Mouse (Mus musculus): Measurements from ENCODE around the gene Mroh3. TPM values are rescaled to one million over a fixed set of nuclear protein-coding genes. Genes with fewer than 3 reads are reported as not detected.

The Mroh3 gene
- total RNA-seq, 1 experiment: 0.22 TPM

DNA sequence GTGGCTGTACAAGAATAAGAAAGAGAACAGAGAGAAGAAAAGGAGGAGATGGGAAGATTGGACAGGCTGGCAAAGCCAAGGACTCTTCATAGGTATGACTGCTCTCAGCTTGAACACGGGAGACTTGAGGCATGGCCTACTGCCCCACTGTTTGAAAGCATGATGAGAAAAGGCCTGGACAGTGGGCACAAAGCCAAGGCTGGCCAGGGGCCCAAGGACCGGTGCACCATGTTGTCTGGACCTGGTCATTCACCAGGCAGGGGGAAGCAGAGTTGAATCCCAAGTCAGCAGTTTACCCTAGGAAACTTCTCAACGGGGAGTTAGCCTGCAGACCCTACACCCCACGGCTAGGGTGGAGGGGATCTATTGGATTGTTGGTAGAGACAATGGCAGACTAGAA is 15.2 kb upstream of the Mroh3 start:
- TF ChIP-seq HCFC1 (IDR thresholded peaks at IDR 0.05; ENCODE audit: borderline replicate concordance, insufficient read depth, low read length) (no peak), CHD2 (IDR thresholded peaks at IDR 0.05; ENCODE audit: low read depth, low read length) (no peak), MAFK (IDR thresholded peaks at IDR 0.05; ENCODE audit: insufficient read depth, low read depth, low read length) (no peak), ZC3H11A (IDR thresholded peaks at IDR 0.05; ENCODE audit: borderline replicate concordance, low read depth, low read length) (no peak), ZNF384 (IDR thresholded peaks at IDR 0.05; ENCODE audit: low read depth, low read length) (no peak)
- in situ Hi-C loops (cut with MboI; ENCODE audit: low sequenced_read_pairs in 2 of 2, unreplicated experiment in 2 of 2): no loop called here
- peaks cover 5 to 42% of the 10 kb centered on the region in 2 experiments; a peak in 3 of 4 replicates for H3K4me1 ChIP-seq (ENCODE audit: control insufficient read depth in 2 of 2, insufficient read depth in 2 of 2, low read length in 2 of 2, poor library complexity in 1 of 2)
- no peak overlapping the region for H3K27ac ChIP-seq (ENCODE audit: insufficient read depth, low read depth, low read length, poor library complexity, severe bottlenecking)
- no peaks in the 10 kb centered on the region for H3K9me3 ChIP-seq (ENCODE audit: control insufficient read depth, insufficient read depth, low read depth, low read length)
- peaks cover 39% of the 10 kb centered on the region for H3K36me3 ChIP-seq (ENCODE audit: control insufficient read depth, insufficient read depth, low read length, poor library complexity, severe bottlenecking)
- no peak overlapping the region for H3K4me3 ChIP-seq (ENCODE audit: insufficient read depth in 1 of 2, low read depth in 1 of 2, low read length in 2 of 2, poor library complexity in 1 of 2, severe bottlenecking in 1 of 2)
- no peak overlapping the region for H3K9ac ChIP-seq (ENCODE audit: insufficient read depth, low read depth, low read length, poor library complexity, severe bottlenecking)
- no peak for DNase-seq (ENCODE audit: low read depth, low spot score)

GRCm38 (mm10) chr1:136226626-136227025 is 14.0 kb upstream of the Mroh3 start:
- no peak overlapping the region for H3K9ac ChIP-seq (ENCODE audit: insufficient read depth, low read depth, low read length, poor library complexity, severe bottlenecking)
- H3K27ac ChIP-seq (ENCODE audit: insufficient read depth, low read depth, low read length, poor library complexity, severe bottlenecking): no peak overlapping the region
- peaks cover 41% of the 10 kb centered on the region for H3K36me3 ChIP-seq (ENCODE audit: control insufficient read depth, insufficient read depth, low read length, poor library complexity, severe bottlenecking)
- no peak overlapping the region for H3K4me3 ChIP-seq (ENCODE audit: insufficient read depth in 1 of 2, low read depth in 1 of 2, low read length in 2 of 2, poor library complexity in 1 of 2, severe bottlenecking in 1 of 2)
- DNase-seq (ENCODE audit: low read depth, low spot score): no peak
- peaks cover 5 to 38% of the 10 kb centered on the region in 2 experiments; a peak in 3 of 4 replicates for H3K4me1 ChIP-seq (ENCODE audit: control insufficient read depth in 2 of 2, insufficient read depth in 2 of 2, low read length in 2 of 2, poor library complexity in 1 of 2)
- in situ Hi-C loops (cut with MboI; ENCODE audit: low sequenced_read_pairs in 2 of 2, unreplicated experiment in 2 of 2): no loop called here
- no peaks in the 10 kb centered on the region for H3K9me3 ChIP-seq (ENCODE audit: control insufficient read depth, insufficient read depth, low read depth, low read length)
- TF ChIP-seq HCFC1 (IDR thresholded peaks at IDR 0.05; ENCODE audit: borderline replicate concordance, insufficient read depth, low read length): no peak
- TF ChIP-seq CHD2 (IDR thresholded peaks at IDR 0.05; ENCODE audit: low read depth, low read length): no peak
- no peak for TF ChIP-seq ZNF384 (IDR thresholded peaks at IDR 0.05; ENCODE audit: low read depth, low read length)

- Histone ChIP-seq H3K4me3 (ENCODE audit: insufficient read depth in 1 of 2, low read depth in 1 of 2, low read length in 2 of 2, poor library complexity in 1 of 2, severe bottlenecking in 1 of 2) (no peak overlapping the region), H3K9ac (ENCODE audit: insufficient read depth, low read depth, low read length, poor library complexity, severe bottlenecking) (no peak overlapping the region), H3K36me3 (ENCODE audit: control insufficient read depth, insufficient read depth, low read length, poor library complexity, severe bottlenecking) (peaks cover 41% of the 10 kb centered on the region), H3K27ac (ENCODE audit: insufficient read depth, low read depth, low read length, poor library complexity, severe bottlenecking) (no peak overlapping the region), H3K4me1 (ENCODE audit: control insufficient read depth in 2 of 2, insufficient read depth in 2 of 2, low read length in 2 of 2, poor library complexity in 1 of 2) (peaks cover 5 to 32% of the 10 kb centered on the region in 2 experiments; a peak in 3 of 4 replicates), H3K9me3 (ENCODE audit: control insufficient read depth, insufficient read depth, low read depth, low read length) (no peaks in the 10 kb centered on the region)
- no peak for DNase-seq (ENCODE audit: low read depth, low spot score)
- TF ChIP-seq HCFC1 (IDR thresholded peaks at IDR 0.05; ENCODE audit: borderline replicate concordance, insufficient read depth, low read length) (no peak), ZNF384 (IDR thresholded peaks at IDR 0.05; ENCODE audit: low read depth, low read length) (no peak), ZC3H11A (IDR thresholded peaks at IDR 0.05; ENCODE audit: borderline replicate concordance, low read depth, low read length) (no peak), CHD2 (IDR thresholded peaks at IDR 0.05; ENCODE audit: low read depth, low read length) (no peak), MAFK (IDR thresholded peaks at IDR 0.05; ENCODE audit: insufficient read depth, low read depth, low read length) (no peak)
- in situ Hi-C loops (cut with MboI; ENCODE audit: low sequenced_read_pairs in 2 of 2, unreplicated experiment in 2 of 2): no loop called here
Measured at GRCm38 (mm10) chr1:136225846-136226245, 13.2 kb upstream of the Mroh3 start.

- DNase-seq (ENCODE audit: low read depth, low spot score): no peak
- Histone ChIP-seq H3K27ac (ENCODE audit: insufficient read depth, low read depth, low read length, poor library complexity, severe bottlenecking) (no peak overlapping the region), H3K36me3 (ENCODE audit: control insufficient read depth, insufficient read depth, low read length, poor library complexity, severe bottlenecking) (peaks cover 46% of the 10 kb centered on the region), H3K9me3 (ENCODE audit: control insufficient read depth, insufficient read depth, low read depth, low read length) (no peaks in the 10 kb centered on the region), H3K4me3 (ENCODE audit: insufficient read depth in 1 of 2, low read depth in 1 of 2, low read length in 2 of 2, poor library complexity in 1 of 2, severe bottlenecking in 1 of 2) (no peak overlapping the region), H3K9ac (ENCODE audit: insufficient read depth, low read depth, low read length, poor library complexity, severe bottlenecking) (no peak overlapping the region), H3K4me1 (ENCODE audit: control insufficient read depth in 2 of 2, insufficient read depth in 2 of 2, low read length in 2 of 2, poor library complexity in 1 of 2) (peaks cover 0 to 16% of the 10 kb centered on the region in 2 experiments; a peak in 3 of 4 replicates)
- no peak for TF ChIP-seq HCFC1 (IDR thresholded peaks at IDR 0.05; ENCODE audit: borderline replicate concordance, insufficient read depth, low read length)
- TF ChIP-seq ZNF384 (IDR thresholded peaks at IDR 0.05; ENCODE audit: low read depth, low read length): no peak
- in situ Hi-C loops (cut with MboI; ENCODE audit: low sequenced_read_pairs in 2 of 2, unreplicated experiment in 2 of 2): no loop called here
Measured at GRCm38 (mm10) chr1:136223758-136224342, 11.2 kb upstream of the Mroh3 start.

DNA sequence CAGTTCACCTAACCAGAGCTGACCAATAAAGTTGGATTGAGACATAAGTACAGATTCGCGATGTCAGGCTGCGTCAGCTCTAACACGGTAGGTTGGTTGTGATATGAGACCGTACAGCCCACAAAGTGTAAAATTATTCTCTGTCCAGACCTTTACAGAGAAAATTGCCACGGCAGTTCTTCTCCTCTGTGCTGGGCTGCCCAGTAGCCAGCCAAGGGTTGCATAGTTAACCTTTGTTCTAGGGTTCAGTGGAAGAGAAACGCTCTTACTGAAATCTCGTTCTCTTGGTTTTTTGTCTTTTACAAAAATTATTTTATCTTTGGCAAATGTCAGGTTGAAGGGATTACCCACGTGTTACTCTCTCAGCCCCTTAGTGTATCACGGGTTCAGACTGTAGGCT is 9.8 kb upstream of the Mroh3 start:
- Histone ChIP-seq H3K27ac (ENCODE audit: insufficient read depth, low read depth, low read length, poor library complexity, severe bottlenecking) (no peak overlapping the region), H3K4me1 (ENCODE audit: control insufficient read depth in 2 of 2, insufficient read depth in 2 of 2, low read length in 2 of 2, poor library complexity in 1 of 2) (peaks cover 0 to 6% of the 10 kb centered on the region in 2 experiments; a peak in 1 of 4 replicates), H3K9me3 (ENCODE audit: control insufficient read depth, insufficient read depth, low read depth, low read length) (no peaks in the 10 kb centered on the region), H3K9ac (ENCODE audit: insufficient read depth, low read depth, low read length, poor library complexity, severe bottlenecking) (no peak overlapping the region), H3K36me3 (ENCODE audit: control insufficient read depth, insufficient read depth, low read length, poor library complexity, severe bottlenecking) (peaks cover 52% of the 10 kb centered on the region), H3K4me3 (ENCODE audit: insufficient read depth in 1 of 2, low read depth in 1 of 2, low read length in 2 of 2, poor library complexity in 1 of 2, severe bottlenecking in 1 of 2) (no peak overlapping the region)
- in situ Hi-C loops (cut with MboI; ENCODE audit: low sequenced_read_pairs in 2 of 2, unreplicated experiment in 2 of 2): no loop called here
- DNase-seq (ENCODE audit: low read depth, low spot score): no peak
- TF ChIP-seq HCFC1 (IDR thresholded peaks at IDR 0.05; ENCODE audit: borderline replicate concordance, insufficient read depth, low read length) (no peak), CHD2 (IDR thresholded peaks at IDR 0.05; ENCODE audit: low read depth, low read length) (no peak), ZNF384 (IDR thresholded peaks at IDR 0.05; ENCODE audit: low read depth, low read length) (no peak), ZC3H11A (IDR thresholded peaks at IDR 0.05; ENCODE audit: borderline replicate concordance, low read depth, low read length) (no peak), MAFK (IDR thresholded peaks at IDR 0.05; ENCODE audit: insufficient read depth, low read depth, low read length) (no peak)
